Mouse (Mus musculus) liver (tissue): ENCODE results near the gene Celsr3.

Source experiments
- DNase-seq: peaks from one replicate; pipeline ENCODE4 v3.0.0-alpha.2; 2020; ENCODE audit warnings: mixed read lengths

Gene Celsr3

DNA sequence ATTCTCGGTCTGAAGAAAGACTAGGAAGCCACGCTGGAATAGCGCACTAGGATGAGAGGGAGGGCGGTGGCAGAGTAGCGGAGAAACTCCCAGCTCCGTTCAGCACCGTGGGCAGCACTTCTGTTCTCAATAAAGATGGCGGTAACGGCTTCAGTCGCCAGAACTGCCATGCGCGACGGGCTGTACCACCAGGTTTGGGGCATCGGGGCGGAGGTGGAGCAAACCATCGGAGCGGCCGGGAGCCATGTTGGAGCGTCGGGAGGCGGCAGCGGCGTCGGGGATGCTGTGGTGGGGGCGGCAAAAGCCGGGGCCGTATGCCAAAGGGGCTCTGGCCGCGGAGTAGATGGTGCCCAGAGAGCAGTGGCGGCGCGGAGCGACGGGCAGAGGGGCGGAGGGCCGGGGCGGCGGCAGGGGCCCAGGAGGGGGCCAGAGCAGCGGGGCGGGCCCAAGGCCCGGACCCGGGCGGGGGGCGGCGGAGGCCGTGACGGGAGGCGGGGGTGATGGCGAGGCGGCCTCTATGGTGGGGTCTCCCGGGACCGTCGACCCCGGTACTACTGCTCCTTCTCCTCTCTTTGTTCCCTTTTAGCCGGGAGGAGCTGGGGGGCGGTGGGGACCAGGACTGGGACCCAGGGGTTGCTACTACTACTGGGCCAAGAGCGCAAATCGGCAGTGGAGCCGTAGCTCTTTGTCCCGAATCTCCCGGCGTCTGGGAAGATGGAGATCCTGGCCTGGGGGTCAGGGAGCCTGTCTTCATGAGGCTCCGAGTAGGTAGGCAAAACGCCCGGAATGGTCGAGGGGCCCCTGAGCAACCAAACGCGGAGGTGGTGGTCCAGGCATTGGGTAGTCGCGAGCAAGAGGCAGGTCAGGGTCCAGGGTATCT is at the start of gene Celsr3:
TSS of gene Celsr3 (plus strand) at position 501 of the 880 bp plus-strand sequence.
- peak; percentile 72 for DNase-seq

DNA sequence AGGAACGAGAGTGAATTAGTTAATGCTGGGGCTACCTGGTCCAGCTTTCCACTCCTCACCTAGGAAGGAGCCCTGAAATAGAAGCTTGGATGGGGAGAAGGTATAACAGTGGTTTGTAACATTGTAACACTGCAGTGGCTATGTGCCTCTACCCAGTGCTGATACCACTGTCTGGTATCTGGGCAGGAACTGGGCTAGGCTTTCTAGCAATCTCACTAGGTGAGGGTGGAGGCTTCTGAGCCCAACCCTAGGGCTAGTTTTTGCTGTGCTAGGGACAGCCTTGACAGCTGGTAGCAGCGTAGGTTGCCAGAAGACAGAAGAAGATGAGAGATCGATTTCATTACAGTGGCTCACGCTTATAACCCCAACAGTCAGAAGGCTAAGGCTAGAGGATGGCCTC is 49.5 kb upstream of the Celsr3 start:
- peak; percentile 48 for DNase-seq

GRCm38 (mm10) chr9:108777276-108777675 is 48.8 kb upstream of the Celsr3 start:
- DNase-seq = no peak

GRCm38 (mm10) chr9:108780959-108781358 is 45.2 kb upstream of the Celsr3 start:
- no peak for DNase-seq

DNA sequence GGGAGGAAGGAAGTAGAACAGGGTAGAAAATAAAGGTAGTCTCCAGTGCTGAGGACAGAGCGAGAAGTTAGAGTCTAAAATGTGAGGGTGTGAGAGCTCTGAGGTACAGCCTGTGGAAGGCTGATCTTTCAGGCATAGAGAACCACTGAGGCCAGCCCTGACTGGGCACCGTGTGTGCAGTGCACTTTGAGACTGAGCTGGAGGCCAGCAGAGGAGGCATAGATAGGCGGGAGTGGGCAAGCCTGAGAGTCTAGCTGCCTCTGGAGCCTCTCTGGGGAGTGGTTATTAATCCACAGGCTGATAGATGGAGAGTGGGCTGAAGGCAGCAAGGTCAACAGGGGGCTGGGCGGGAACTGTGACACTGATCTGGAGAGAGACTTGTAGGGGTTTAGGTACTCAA is 44.2 kb upstream of the Celsr3 start:
- DNase-seq = no peak

DNA sequence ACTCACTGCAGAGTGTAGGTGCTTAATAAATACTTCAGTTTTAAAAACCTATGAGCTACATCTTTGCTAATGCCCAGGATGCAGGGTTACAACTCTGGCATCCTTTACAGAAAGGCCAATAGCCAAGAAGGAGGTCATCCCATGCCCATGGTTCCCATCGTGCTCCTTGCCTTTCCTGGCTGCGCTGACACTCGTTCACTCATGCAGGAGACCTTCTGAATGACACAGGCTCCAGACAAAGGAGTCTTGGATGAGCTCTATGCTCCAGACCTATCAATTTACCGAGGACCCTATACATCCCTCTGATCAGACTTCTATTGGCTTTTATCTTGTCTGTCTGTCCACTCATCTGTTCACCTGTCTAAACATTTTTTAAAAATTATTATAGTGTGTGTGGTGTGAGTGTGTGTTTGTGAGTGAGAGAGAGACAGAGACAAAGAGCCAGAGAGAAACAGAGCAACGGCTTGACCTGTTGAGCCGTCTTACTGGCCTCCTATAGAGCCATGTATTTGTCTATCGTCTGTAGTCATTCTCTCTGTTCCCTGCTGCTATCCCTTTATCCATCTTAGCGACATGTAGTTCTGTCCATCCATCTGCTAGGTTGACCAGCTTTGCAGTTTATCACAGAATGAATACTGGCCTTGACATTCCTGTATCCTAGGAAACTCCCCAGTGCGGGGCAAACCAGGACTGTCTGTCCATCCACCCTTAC is 43.1 kb upstream of the Celsr3 start:
- no peak for DNase-seq

DNA sequence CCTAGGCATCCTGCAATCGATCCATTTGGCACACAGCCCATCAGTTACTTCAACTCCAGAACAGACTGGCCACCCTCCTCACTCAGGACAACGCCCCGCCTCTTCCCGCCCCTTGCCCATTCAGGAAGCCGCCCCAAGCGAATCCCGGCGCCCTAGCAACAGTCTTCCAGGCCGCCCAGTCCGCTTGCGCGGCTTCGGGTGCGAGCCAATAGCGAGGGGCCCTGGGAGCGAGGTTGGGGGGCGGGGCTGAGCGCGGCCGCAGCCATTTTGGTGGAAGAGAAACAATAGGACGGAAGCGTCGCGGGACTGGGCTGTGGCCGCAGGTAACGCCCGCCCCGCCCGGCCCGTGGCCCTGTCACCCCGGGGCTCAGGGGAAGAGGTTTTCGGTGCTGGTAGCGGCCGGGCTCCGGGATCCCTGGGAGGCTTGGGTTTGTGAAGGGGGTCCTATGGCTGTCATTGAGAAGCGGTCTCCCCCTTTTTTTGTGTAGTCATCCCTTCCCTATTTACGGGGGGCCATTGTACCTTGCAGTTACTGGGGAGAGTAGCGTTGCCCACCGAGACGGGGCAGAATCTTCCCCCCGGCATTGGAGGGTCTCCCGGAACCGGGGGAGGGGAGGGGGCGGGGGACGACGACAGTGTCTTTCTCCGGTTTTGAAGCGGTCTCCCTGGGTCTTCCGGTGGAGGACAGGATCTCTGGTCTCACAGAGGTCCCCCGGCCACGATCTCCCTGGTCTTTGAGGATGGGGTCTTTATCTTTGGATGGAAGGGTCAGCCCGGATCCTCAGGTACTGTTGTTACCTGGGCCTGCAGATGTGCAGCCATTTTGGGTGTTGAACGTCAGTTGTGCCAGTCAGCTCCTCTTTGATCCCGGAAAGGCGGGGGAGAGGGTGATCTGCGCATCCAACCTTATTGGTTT is 42.3 kb upstream of the Celsr3 start, which contains the start of gene Ip6k2:
TSS of gene Ip6k2 (plus strand) at position 249 of the 916 bp plus-strand sequence.
- peak; percentile 97 for DNase-seq

- DNase-seq = no peak
Observed at GRCm38 (mm10) chr9:108785416-108785815, 40.7 kb upstream of the Celsr3 start.

- DNase-seq = no peak
Observed at GRCm38 (mm10) chr9:108786494-108786893, 39.6 kb upstream of the Celsr3 start.

- DNase-seq = no peak
Observed at GRCm38 (mm10) chr9:108787080-108787479, 39.0 kb upstream of the Celsr3 start.

DNA sequence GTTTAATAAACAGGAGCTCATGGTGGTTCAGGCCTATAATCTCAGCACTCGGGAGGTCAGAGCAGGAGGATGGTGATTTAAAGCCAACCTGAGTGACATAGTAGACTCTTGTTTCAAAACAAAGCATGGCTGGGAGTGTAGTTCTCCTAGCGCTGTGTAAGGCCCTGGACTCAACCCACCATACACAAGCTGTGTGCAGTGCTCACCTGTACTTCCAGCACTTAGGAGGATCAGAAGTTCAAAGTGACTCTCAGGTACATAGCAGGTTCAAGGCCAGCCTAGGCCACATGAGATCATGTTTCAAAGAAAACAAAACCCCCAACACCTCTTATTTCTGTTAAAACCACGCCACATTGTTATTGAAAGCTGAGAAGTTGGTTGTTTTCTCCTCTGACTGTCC is 37.4 kb upstream of the Celsr3 start:
- no peak for DNase-seq

DNA sequence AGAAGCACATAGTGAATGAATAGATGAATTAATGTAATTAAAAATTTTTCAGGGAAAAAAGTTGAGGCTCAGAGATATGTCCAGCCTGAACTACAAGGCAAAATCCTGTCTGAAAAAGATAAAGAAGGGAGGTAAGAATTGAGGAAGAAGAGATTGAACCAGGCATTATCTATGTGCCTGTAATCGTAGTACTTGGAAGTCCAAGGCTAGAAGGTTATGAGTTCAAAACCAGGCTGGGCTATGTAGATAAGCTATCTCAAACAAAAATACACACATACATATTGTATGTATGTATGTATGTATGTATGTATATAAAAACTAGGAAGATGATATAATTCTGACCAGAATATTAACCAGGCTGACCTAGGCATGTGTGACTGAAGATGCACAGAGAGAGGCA is 33.8 kb upstream of the Celsr3 start:
- no peak for DNase-seq

GRCm38 (mm10) chr9:108792730-108793129 is 33.4 kb upstream of the Celsr3 start:
- no peak for DNase-seq

DNA sequence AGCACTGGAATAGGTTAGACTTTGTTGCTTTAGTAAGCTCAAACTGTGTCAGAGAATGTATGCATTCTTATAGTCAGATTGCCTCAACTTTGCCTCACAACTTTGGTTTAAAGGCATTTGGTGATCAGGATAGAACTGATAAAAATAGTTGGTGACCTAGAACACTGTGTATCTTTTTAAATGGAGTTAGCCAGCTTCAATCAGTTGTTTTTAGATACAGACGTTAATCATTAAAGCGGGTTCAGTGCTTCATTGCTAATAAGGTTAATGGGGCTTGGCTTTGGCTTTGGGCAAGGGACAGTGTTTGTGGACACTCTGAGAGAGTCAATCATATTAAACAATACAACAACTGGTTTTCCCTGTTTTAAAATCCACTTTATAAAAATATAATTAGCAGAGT is 30.8 kb upstream of the Celsr3 start:
- DNase-seq = no peak

GRCm38 (mm10) chr9:108795762-108796161 is 30.4 kb upstream of the Celsr3 start:
- peak; percentile 93 for DNase-seq

GRCm38 (mm10) chr9:108796351-108796981 is 29.7 kb upstream of the Celsr3 start:
- no peak for DNase-seq

DNA sequence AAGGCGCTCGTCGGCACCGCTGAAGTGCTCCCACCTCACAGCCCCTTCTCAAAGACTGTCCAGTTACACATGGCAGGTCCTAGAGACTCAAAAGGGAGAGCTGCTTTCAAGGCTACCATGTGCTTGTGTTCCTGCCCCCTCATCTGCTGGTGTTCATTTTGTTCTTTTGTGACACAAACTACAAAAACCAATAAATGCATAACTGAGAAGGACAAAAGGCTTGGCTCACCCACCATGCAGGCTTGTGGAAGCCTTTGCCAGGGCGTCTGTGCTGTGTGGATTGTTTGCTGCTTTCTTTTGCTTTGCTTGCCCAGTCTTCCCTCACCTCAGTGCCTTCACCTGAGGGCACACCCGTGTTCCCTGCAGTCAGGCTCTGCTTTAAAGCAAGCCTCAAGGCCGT is 28.6 kb upstream of the Celsr3 start:
- DNase-seq = no peak

- DNase-seq = no peak
Observed at GRCm38 (mm10) chr9:108798508-108799075, 27.5 kb upstream of the Celsr3 start.

- no peak for DNase-seq
Observed at GRCm38 (mm10) chr9:108799564-108799963, 26.6 kb upstream of the Celsr3 start.

GRCm38 (mm10) chr9:108805768-108806167 is 20.4 kb upstream of the Celsr3 start:
- peak; percentile 59 for DNase-seq

DNA sequence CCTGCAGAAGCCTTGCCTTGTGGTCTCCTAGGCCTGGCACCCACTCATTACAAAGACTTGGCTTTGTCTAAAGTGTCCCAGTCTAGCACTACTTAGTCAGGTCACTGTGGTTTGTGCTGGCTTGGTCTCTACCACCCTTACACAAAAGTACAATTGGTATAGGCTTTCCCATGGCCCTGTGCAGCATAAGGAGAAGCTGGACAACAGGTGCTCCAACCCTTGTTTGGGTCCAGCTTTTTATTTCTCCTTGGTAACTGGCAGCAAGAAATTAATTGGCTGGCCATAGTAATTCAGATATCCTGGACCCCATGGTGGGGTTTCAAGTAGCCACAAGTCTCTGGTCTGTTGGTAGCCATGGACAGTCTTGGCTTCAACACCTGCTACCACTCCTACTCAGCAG is 19.7 kb upstream of the Celsr3 start:
- DNase-seq = no peak

GRCm38 (mm10) chr9:108806831-108807230 is 19.3 kb upstream of the Celsr3 start:
- DNase-seq = peak; percentile 44
